Mouse (Mus musculus) liver, embryonic 14.5 days (tissue): ENCODE results near the gene Cdh23.

Experiments
- CTCF ChIP-seq: IDR thresholded peaks from 2 replicates; pipeline ENCODE4 v1.5.1; 2016; ENCODE audit warnings: antibody characterized with exemption, low read depth, control low read depth
- EP300 ChIP-seq: IDR thresholded peaks from 2 replicates; pipeline ENCODE4 v1.6.1; 2016; ENCODE audit warnings: antibody characterized with exemption, low read depth

GRCm38 (mm10) chr10:60351761-60352455 lies 344.4 kb downstream of the Cdh23 start:
- TF ChIP-seq EP300 (no peak), CTCF (0 out of 2 replicates have a peak, but pooled peaks have one; percentile 18)
